Mouse (Mus musculus): ENCODE data around the gene Lemd1.

DNA sequence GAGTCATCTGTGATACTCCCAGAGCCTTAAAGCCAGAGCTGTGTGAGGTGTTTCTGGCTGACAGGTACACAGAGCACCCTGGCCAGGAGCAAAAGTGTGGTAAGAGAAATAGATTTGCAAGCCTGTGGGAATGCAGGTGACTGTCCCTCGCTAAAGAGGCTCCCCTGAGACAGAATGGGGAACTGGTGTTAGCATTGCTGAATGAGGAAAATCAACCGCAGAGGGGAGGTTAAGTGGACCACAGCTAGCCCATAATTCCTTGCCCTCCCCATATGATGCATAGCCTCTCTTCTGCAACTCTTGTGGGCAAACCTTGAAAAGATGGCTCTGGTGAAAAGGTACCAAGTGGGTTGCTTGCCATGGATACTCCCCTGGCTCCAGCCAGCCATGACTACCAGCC is 41.8 kb upstream of the Lemd1 start:
- TF ChIP-seq CTCF (IDR thresholded peaks at IDR 0.05; ENCODE audit: insufficient read depth, low read depth, low read length) (no peak), POLR2A (IDR thresholded peaks at IDR 0.05; ENCODE audit: insufficient read depth, low read depth, low read length) (no peak)
